Mouse (Mus musculus) liver, embryonic 15.5 days (tissue): ENCODE measurements at regions not wholly inside any gene's neighbourhood (a gene's known extent, or its start where the extent isn't known, plus 50 kb on each side); places are given as distances from the start of the nearest gene placed in this dataset.
"Not testable (repeated sequence)": the region's sequence is repeated elsewhere in the genome, so short reads cannot be mapped to it uniquely, and the experiment has no call there.

Source experiments
- ATAC-seq: fragments of 200-750 bp; cut with Nextera tagmentation; 2 replicates; pipeline ENCODE4 v1.8.0; 2017; ENCODE audit warnings: moderate number of reproducible peaks, mild to moderate bottlenecking, moderate library complexity; ENCODE audit not compliant: insufficient read depth
- H3K27ac ChIP-seq: fragments of 300-500 bp; sonication (generic); replicated peaks from 2 replicates; pipeline ENCODE4 v1.5.1; 2015; ENCODE audit warnings: mild to moderate bottlenecking, inconsistent platforms
- H3K27me3 ChIP-seq: fragments of 300-500 bp; sonication (generic); 2 replicates; pipeline ENCODE4 v1.6.1; 2015; ENCODE audit warnings: mild to moderate bottlenecking, inconsistent platforms
- H3K36me3 ChIP-seq: fragments of 300-500 bp; sonication (generic); replicated peaks from 2 replicates; pipeline ENCODE4 v1.6.1; 2015; ENCODE audit warnings: moderate library complexity, mild to moderate bottlenecking, inconsistent platforms
- H3K4me1 ChIP-seq: fragments of 300-500 bp; sonication (generic); replicated peaks from 2 replicates; pipeline ENCODE4 v1.6.1; 2015; ENCODE audit warnings: inconsistent platforms
- H3K4me2 ChIP-seq: fragments of 300-500 bp; sonication (generic); 2 replicates; pipeline ENCODE4 v1.6.1; 2015; ENCODE audit warnings: moderate library complexity, mild to moderate bottlenecking, inconsistent platforms
- H3K4me3 ChIP-seq: fragments of 300-500 bp; sonication (generic); replicated peaks from 2 replicates; pipeline ENCODE4 v1.5.1; 2015; ENCODE audit warnings: mild to moderate bottlenecking, inconsistent platforms
- H3K9ac ChIP-seq: fragments of 300-500 bp; sonication (generic); 2 replicates; pipeline ENCODE4 v1.6.1; 2015; ENCODE audit warnings: moderate library complexity, mild to moderate bottlenecking, inconsistent platforms
- H3K9me3 ChIP-seq: fragments of 300-500 bp; sonication (generic); replicated peaks from 2 replicates; pipeline ENCODE4 v1.6.1; 2016; ENCODE audit warnings: inconsistent platforms
- WGBS: fragments of 180-500 bp; shearing (Covaris S2); methylation state at CpG from one replicate; pipeline ENCODE4 v1.1.7; 2015; ENCODE audit warnings: mixed read lengths; ENCODE audit not compliant: insufficient replicate concordance; 5-methylcytosine and 5-hydroxymethylcytosine counted together

DNA sequence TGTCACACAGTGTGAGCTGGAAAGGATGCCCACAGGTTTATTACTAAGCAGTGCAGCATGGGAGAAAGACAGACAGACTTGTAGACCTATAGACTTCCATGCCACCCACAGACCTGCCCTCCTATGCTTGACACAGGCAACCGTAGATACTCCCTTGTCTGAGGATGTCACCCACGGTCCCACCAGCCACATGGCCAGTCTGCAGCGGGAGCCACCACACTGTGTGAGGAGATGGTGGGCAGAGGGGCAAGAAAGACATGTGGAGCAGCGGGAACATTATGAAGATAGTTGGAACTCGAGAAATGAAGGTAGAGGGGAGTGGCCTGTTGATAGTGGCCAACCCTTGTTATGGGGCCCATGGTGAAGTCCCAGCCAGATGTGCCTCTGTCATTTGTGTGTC is 244.0 kb upstream of the Tusc1 start:
- peaks cover 32% of the 10 kb centered on the region for H3K4me1 ChIP-seq
- H3K27me3 ChIP-seq: no peaks in the 10 kb centered on the region
- no peak for ATAC-seq
- H3K4me3 ChIP-seq: no peak overlapping the region
- WGBS: 79% methylated on average over 5 of the region's 5 CpGs
- H3K36me3 ChIP-seq: no peaks in the 10 kb centered on the region
- H3K9ac ChIP-seq: no peak overlapping the region
- no peak overlapping the region for H3K4me2 ChIP-seq
- H3K27ac ChIP-seq: no peak overlapping the region
- H3K9me3 ChIP-seq: no peaks in the 10 kb centered on the region

- WGBS: 33% methylated on average over 5 of the region's 5 CpGs
- peak; percentile 76 for ATAC-seq
- H3K9me3 ChIP-seq: no peaks in the 10 kb centered on the region
- H3K4me3 ChIP-seq: no peak overlapping the region
- peaks cover 18% of the 10 kb centered on the region for H3K4me1 ChIP-seq
- H3K4me2 ChIP-seq: no peak overlapping the region
- no peak overlapping the region for H3K9ac ChIP-seq
- H3K27ac ChIP-seq: peak overlapping the region; percentile 38; the same call in 1 of the 2 replicates
- no peaks in the 10 kb centered on the region for H3K36me3 ChIP-seq
- H3K27me3 ChIP-seq: no peaks in the 10 kb centered on the region
These were observed 232.4 kb upstream of the Tusc1 start for GRCm38 (mm10) chr4:93567487-93568259.

- Histone ChIP-seq H3K4me2 (peak overlapping the region; percentile 54), H3K36me3 (no peaks in the 10 kb centered on the region), H3K4me3 (no peak overlapping the region), H3K27ac (peak overlapping the region; percentile 93), H3K9me3 (no peaks in the 10 kb centered on the region), H3K9ac (no peak overlapping the region; the same call in 1 of the 2 replicates), H3K27me3 (no peaks in the 10 kb centered on the region), H3K4me1 (peaks cover 20% of the 10 kb centered on the region)
- peak; percentile 93 for ATAC-seq
- 49% methylated on average over 5 of the region's 5 CpGs for WGBS
These were observed 220.8 kb upstream of the Tusc1 start for GRCm38 (mm10) chr4:93555787-93556760.

DNA sequence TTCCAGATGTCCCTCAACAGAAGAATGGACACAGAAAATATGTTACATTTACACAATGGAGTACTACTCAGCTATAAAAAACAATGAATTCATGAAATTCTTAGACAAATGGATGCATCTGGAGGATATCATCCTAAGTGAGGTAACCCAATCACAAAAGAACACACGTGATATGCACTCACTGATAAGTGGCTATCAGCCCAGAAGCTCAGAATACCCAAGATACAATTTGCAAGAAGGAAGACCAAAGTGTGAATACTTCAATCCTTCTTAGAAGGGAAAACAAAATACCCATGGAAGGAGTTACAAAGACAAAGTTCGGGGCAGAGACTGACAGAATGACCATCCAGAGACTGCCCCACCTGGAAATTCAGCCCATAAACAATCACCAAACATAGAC is 219.9 kb upstream of the Tusc1 start:
- H3K4me3 ChIP-seq, H3K9ac ChIP-seq, H3K27me3 ChIP-seq, H3K36me3 ChIP-seq, H3K9me3 ChIP-seq: not testable (repeated sequence)
- 0 out of 2 replicates have a peak, but pooled peaks have one; percentile 3 for ATAC-seq
- Histone ChIP-seq H3K4me2 (0 out of 2 replicates have a peak overlapping the region, but pooled peaks have one; percentile 54), H3K4me1 (peaks cover 20% of the 10 kb centered on the region), H3K27ac (peak overlapping the region; percentile 93)
- 40% methylated on average over 2 of the region's 2 CpGs for WGBS

DNA sequence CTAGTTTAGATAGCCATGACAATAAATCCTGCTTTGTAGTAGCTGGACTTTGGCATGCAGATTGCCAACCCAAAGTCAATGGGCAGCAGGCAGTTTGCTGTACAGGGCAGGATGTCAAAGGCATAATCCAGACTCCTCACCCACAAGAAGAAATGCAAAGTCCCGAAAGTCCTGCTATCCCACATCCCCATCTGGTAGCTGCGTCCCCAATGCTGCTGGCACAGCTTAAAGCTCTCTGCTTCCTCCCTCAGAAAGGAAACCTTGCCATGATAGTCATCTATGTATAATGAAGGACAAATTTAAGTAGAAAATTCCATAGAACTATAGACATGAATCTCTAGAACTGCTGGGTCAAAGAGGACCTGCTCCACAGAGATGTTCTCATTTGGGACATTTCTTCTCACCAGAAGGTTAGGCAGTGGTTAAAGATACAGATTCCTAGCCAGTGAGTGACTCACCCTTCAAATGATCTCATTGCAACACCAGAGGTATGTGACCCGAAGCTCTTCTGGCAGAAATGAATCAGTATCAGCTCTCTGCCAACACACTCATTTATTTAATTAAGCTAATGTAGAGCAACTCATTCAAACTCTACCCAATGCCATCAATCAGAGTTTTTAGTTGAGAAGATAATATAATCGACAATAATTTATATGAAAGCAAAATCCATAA is 217.3 kb upstream of the Tusc1 start:
- 66% methylated on average over 4 of the region's 4 CpGs for WGBS
- Histone ChIP-seq H3K27ac (no peak overlapping the region), H3K4me3 (no peak overlapping the region), H3K27me3 (no peaks in the 10 kb centered on the region), H3K9me3 (no peaks in the 10 kb centered on the region), H3K4me1 (peaks cover 26% of the 10 kb centered on the region), H3K9ac (no peak overlapping the region), H3K36me3 (no peaks in the 10 kb centered on the region), H3K4me2 (no peak overlapping the region)
- no peak for ATAC-seq

GRCm38 (mm10) chr4:93551086-93551485 is 215.8 kb upstream of the Tusc1 start:
- Histone ChIP-seq H3K9me3 (no peaks in the 10 kb centered on the region), H3K27ac (no peak overlapping the region), H3K36me3 (no peaks in the 10 kb centered on the region), H3K4me1 (peaks cover 27% of the 10 kb centered on the region), H3K9ac (no peak overlapping the region), H3K4me3 (no peak overlapping the region), H3K27me3 (no peaks in the 10 kb centered on the region), H3K4me2 (no peak overlapping the region)
- ATAC-seq: no peak

GRCm38 (mm10) chr4:93540588-93540987 is 205.3 kb upstream of the Tusc1 start:
- WGBS: 15% methylated on average over 4 of the region's 4 CpGs
- H3K4me3 ChIP-seq: no peak overlapping the region
- H3K4me2 ChIP-seq: peak overlapping the region; percentile 41
- ATAC-seq: peak; percentile 100
- H3K27me3 ChIP-seq: no peaks in the 10 kb centered on the region
- no peaks in the 10 kb centered on the region for H3K9me3 ChIP-seq
- H3K9ac ChIP-seq: no peak overlapping the region
- no peaks in the 10 kb centered on the region for H3K36me3 ChIP-seq
- H3K4me1 ChIP-seq: peaks cover 17% of the 10 kb centered on the region
- peak overlapping the region; percentile 69 for H3K27ac ChIP-seq

DNA sequence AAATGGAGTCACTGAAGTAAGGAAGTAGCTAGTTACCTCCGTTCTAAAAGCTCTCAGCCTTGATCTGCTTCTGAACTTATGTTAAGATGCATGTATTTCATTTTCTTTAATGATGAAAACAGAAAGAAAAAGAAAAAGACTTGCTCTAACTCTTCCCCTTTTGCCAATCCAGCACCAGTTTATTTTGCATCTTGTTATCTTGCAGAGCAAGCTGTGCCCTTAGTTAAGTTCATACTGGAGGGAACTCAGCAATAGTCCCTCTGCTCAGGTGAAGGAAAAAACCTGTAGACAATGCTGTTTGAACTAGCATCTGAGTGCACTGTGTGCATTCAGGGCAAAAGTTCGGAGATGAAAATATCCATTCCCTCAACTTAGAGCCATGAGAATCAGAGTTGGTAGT is 192.1 kb upstream of the Tusc1 start:
- WGBS: 57% methylated on average over 2 of the region's 2 CpGs
- Histone ChIP-seq H3K27me3 (no peaks in the 10 kb centered on the region), H3K36me3 (no peaks in the 10 kb centered on the region), H3K9ac (no peak overlapping the region), H3K27ac (no peak overlapping the region), H3K9me3 (no peaks in the 10 kb centered on the region), H3K4me3 (no peak overlapping the region), H3K4me2 (no peak overlapping the region), H3K4me1 (peaks cover 7% of the 10 kb centered on the region; the same call in 1 of the 2 replicates)
- ATAC-seq: no peak

DNA sequence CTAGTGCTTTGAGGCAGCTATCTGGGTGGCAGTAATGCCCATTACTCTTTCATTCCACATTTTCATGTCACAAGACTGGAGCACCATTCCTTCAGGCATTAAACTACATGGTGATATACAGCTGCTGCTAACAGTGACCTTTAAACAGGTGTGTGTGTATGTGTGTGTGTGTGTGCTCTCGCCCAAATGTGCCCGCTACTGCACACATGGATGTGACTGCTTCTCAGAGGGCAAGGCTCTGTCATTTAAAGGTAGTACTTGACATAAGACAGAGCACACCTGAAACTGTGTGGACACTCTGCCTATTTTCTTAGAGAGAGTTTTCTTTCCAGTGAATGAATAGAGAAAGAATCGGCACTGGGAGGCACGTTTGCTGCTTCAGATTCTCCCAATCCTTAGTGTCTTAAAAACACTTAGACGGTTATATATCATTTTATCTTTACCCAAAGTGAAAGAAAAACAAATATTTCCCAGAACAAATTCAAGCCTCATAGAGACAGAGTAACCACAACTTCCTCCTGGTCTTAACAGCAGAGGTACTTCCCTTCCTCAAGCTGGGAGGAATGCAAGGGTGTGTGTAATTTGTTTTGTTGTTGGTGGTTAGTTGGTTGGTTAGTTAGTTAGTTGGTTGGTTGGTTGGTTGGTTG is 185.3 kb upstream of the Tusc1 start:
- no peak for ATAC-seq
- H3K4me1 ChIP-seq: peaks cover 8% of the 10 kb centered on the region; the same call in 1 of the 2 replicates
- no peaks in the 10 kb centered on the region for H3K36me3 ChIP-seq
- H3K27me3 ChIP-seq: no peaks in the 10 kb centered on the region
- H3K27ac ChIP-seq: no peak overlapping the region
- no peaks in the 10 kb centered on the region for H3K9me3 ChIP-seq
- no peak overlapping the region for H3K4me2 ChIP-seq
- H3K9ac ChIP-seq: no peak overlapping the region
- 25% methylated on average over 5 of the region's 5 CpGs for WGBS
- H3K4me3 ChIP-seq: no peak overlapping the region

GRCm38 (mm10) chr4:93518925-93519324 is 183.6 kb upstream of the Tusc1 start:
- Histone ChIP-seq H3K9ac (no peak overlapping the region), H3K9me3 (no peaks in the 10 kb centered on the region), H3K27me3 (no peaks in the 10 kb centered on the region), H3K4me1 (peaks cover 8% of the 10 kb centered on the region; the same call in 1 of the 2 replicates), H3K4me2 (no peak overlapping the region), H3K4me3 (no peak overlapping the region), H3K36me3 (no peaks in the 10 kb centered on the region), H3K27ac (no peak overlapping the region)
- peak; percentile 57; the same call in 1 of the 2 replicates for ATAC-seq
- WGBS: 57% methylated on average over 5 of the region's 5 CpGs
